Mouse (Mus musculus) heart, postnatal 0 days (tissue): ENCODE data around the gene Tsnaxip1.

Experiments used
- CTCF ChIP-seq: IDR thresholded peaks from 2 replicates; pipeline ENCODE4 v1.5.1; 2016; ENCODE audit warnings: antibody characterized with exemption, control low read depth, low read depth
- EP300 ChIP-seq: IDR thresholded peaks from 2 replicates; pipeline ENCODE4 v1.6.1; 2016; ENCODE audit warnings: antibody characterized with exemption, low read depth

GRCm38 (mm10) chr8:105805346-105805745 lies 22.2 kb upstream of the Tsnaxip1 start:
- TF ChIP-seq CTCF (no peak), EP300 (no peak)
